Mouse (Mus musculus): ENCODE results near the gene Ccr7.

Ccr7 gene

DNA sequence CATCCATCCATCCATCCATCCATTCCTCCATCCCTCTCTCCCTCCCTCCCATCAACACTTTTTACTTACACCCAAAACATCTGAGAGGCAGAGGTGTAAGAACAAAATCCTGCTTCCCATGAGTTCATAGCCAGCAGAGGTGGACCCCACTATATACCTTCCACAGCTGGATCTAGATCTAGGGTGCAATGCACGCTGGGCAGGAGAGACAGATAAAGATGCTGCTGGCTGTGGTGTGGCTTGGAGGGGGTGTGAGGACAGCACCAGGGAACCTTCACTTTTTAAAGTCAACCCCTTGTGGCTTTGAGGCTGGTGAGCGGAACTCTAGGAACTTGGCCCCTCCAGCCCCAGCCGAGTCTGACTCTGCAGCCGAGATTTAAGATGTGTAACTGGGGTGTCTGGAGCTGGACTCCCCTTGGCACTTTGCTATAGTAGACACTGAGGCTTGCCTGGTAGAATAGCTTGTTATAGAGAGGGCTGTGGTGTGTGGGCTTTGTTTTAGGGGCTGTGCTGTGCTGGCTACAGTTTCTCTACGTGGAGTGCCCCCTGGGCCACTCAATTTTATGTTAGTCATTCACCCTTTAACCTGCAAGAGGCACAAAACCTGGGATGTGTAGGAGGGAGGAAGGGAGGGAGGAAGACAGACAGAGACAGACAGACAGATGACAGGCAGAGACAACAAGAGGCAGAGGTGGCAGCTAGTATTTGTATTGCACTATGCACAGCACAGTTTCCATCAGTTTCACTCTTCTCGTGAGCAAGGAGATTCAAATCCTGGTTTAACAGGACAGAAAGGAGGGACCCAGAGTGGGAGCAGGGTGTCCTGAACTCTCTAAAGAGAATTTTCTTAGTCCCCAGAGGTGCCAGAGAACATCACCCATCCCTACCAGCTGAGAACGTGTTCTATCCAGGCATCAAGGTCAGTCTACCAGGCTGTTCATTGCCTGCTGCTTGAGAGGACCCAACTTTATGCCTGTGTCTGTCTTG, 817 bp downstream of the Ccr7 start:
- no peak for DNase-seq

DNA sequence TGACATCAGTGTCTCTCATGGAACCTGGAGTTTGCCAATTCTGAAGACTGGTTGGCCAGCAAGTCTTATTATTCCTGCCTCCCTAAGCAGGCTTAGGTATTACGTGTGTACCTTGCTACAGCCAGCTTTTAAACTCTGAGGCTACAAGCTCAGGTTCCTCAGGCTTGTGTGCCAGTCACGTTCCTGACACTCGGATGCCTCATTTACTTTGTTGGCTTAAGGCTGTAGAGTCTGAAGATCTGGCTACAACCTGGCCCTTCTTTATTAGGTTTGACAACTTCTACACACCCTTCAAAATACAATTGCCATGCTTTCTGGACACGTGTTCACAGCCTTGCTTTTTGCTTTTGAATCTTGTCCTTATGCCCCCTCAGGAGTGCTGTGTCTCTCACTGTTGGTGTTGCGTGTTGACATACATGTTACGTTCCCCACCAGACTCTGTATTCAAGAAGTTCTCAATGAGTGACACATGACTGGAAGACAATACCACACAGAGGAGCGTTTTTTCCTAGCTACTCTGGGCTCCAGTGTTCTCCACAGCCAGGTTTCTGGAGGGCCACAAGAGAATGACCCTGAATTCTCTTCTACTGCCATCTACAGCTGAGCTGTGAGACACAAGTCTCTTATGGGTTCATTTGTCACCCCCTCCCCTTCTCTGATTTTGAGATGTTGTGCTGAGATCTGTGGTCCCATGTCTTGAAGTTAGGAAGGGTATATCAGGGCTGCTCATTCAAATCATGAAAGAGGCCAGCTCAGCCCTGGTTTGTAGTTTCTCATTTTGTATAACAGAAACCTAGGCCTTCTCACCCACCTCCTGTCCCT, 2.3 kb downstream of the Ccr7 start:
- DNase-seq: no peak

DNA sequence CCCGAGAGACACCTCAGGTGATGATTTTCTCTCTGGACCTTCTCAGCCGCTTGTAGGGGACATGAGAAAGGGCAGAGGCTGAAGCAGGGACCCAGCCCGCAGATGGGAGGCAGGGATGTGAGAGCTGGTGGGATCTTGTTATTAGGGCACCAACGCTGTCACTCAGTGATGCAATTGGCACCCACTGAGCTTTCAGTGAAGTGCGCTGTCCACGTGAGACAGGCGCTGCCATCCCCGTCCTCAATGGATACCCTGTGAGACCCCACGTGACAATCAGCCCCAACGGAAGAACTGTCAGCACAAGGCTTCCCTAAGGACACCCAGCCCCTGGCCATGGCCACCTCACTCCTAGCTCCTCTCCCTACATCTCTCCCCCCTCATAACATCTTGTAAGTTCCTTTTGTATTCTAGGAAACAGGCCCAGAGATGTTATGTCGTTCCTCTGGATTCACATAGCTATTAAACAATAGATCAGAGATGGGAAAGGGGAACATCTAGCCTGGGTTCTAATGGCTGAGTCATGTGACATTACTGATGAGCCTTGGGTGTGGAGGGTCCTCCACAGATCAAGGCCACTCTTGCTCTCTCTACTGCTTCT, 3.4 kb downstream of the Ccr7 start:
- no peak for DNase-seq

DNA sequence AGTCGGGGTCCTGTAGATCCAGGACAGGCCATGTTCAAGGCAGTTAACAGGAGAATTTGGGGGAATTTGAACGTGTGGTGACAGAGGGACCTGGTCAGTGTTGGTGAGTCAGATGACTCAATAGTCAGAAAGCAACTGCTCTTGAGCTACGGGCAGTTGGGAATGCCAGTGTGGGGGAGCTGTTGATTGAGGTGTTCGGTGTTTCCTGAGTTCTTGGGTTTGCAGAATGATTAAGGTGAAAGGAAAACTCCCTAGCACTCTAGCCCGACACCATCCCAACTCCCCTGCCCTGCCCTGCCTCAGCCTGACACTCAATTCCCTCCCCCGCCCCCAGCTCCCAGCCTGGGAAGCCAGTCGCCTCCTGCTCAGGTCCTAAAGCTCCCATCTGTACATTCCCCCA, 4.0 kb downstream of the Ccr7 start:
- no peak for DNase-seq

DNA sequence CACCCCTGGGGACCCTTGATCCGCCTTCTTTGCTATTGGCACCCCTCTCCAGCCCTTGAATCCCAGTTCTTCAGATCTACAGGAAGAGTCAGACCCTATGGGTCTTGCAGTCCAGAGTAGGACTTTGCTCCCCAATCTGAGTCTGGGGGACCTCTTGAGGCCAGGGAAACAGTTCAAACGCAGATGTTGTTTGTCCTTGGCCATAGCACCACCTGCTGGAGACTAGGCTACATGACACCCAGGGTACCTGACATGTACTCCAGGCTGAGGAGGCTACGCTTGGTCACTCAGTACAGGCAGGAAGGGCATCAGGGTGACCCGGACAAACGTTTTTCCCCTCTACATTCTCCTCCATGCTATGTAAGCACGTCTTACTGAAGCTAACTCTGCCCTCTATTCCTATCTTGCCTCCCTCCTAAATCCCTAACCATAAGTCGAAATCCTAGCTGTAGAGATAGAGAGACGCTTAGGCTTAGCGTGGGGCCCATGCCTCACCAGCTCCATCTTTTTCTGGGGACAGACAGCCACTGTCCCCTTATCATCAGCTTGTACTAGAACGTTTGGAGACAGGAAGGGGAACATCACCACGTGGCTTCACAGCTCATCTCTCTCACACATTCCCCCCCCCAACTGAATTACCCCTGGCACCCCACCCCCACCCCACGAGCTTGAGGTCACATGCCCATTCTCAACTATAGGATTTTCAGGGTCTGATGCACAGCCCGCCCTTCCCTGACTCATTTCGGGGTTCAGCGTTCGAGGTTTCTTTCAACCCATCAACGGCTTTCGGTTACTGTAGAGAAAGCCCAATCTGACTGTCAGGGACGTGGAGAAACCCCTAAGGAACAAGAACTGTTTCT, 4.7 kb downstream of the Ccr7 start:
- peak; percentile 80 for DNase-seq

DNA sequence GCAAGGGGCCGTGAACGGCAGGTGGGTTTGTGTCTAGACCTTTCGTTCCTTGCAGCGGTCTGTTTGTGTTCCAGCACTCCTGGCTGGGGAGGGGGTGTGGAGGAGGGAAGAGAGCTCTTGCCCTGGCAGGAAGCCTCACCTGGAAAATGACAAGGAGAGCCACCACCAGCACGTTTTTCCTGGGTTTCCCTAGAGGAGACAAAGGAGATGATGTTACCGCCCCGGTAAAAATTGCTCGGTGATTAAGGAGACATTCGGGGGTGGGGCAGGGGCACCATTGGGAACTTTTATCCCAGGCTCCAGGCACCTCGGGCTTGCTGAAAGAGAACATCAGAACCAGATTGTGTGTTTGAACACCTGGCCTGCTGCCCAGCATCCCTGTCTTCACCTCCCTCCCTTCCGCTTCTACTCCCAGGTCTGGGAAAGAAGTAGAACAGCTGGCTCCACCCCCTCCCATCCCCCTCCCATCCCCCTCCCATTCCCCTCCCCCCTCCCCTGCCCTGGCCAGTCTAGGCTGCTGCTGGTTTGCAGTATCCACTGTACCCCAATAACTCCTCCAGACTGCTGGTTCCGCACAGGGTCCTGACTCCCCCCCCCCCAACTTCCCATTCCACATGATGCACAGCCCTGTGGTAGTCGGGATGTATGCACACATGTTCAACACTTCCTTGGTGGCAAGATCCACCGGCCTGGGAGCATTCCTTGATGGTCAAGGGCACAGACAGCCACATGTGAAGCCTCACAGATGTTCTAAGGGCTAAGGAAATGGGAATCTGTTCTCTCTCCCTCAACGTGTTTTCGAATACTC, 5.8 kb downstream of the Ccr7 start:
- peak; percentile 63 for DNase-seq

DNA sequence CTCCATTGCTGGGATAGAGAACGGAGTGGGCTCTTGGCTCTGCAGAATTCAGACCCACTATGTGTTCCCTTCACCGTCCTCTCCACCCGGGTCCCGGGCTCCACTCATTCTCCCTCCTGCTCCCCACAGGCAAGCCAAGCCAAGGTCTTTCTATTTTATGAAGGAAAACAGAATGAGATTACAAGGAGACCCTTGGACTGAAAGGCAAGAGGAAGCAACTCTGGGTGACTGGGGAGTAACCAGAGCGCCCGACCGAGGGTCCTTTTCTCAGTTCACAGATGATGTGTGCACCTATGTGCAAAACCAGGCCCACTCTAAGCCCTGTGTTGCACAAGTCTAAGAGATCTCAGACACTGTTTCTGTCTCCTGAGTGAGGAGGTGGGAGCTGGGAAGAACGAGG, 6.5 kb downstream of the Ccr7 start:
- no peak for DNase-seq

DNA sequence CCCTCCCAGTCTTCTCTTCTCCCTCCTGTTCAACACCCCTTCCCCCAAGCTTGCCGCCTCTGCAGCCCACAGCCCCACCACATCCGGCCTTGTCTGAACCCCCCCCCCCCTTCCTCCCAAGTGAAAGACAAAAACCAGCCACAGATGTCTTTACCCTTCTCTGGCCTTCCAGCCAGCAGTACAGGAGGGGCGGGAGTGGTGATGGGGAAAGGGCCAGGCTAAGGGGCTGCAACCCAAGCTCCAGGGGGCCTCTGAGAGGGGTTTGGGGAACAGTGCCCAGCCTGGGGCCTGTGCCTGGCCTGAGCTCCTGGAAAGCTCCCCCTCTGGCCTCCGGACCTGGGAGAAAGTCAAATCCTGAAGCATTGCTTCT, 7.0 kb downstream of the Ccr7 start:
- DNase-seq: no peak

DNA sequence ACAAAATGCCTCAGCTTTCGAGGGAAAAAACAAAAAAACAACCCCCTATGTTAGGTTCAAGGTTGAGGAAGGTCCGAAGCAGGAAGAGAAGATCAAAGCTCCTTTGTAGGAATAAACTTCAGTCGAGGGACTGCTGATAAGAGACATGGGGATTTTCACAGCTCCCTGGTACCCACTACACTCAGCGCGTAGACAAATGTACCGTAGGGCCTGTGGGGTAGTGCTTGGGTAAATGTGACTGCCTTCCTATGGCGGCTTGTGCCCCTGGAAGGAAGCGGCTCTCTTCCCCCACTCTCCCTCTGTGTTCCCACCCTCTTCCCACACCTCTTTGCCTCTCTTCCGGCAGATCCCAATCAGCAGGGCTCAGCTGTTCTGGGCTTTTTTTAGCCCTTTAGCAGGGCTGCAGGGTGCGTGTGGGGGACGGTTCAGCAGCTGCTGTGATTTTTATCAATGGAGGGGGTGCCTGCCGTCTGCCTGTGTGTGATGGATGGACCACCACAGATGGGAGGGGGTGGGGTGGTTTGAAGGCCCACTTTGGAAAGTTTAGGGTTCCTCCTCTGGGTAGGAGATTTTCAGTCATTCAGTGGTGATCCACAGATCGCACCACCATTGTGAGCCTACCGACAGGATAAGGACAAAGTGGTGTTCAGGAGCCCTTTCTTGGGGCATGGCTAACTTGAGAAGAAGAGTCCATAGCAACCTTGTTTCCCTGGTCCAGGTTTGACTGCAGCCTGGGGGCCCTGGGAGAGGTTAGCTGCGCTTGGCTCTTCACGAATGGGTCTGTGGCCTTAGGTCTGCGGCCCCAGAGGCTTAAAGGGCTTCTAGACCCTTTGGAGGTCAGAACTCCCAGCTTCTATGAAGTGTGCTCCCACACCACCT, 7.6 kb downstream of the Ccr7 start:
- DNase-seq: peak; percentile 63

DNA sequence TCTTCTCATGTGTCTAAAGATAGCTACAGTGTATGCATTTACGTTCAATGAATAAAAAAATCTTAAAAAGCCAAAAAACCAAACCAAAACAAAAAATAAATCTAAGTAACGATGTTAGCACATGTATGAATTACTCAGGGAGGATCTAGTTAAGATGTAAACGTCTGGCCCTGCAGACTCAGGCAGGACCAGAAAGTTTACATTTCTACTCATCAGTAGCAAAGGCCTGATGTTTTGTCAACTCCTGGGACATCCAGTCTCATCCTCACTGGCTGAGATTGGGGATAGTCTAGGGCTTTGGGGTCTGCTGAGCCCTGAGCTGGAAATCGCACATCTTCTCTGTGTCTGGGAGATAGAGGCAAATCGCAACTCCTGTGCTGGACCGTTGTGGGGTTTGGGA, 8.3 kb downstream of the Ccr7 start:
- DNase-seq: no peak

DNA sequence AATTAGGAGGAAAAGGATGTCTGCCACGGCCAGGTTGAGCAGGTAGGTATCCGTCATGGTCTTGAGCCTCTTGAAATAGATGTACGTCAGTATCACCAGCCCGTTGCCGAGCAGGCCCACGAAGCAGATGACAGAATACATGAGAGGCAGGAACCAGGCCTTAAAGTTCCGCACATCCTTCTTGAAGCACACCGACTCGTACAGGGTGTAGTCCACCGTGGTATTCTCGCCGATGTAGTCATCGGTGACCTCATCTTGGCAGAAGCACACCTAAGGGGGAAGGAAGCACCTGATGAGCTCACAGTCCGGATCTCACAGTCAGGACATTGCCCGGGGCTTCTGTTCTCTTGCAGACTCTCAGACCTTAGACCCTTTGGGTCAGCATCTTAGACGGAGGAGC, 9.1 kb downstream of the Ccr7 start:
- no peak for DNase-seq

DNA sequence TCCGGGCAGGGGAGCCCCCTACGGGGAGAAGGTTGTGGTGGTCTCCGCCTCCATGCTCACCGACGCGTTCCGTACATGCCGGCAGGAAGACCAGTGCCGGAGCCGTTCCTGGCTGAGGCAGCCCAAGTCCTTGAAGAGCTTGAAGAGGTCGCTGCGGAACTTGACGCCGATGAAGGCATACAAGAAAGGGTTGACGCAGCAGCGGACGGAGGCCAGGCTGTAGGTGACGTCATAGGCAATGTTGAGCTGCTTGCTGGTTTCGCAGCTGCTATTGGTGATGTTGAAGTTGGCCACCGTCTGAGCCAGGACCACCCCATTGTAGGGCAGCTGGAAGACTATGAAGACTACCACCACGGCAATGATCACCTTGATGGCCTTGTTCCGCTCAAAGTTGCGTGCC, 9.9 kb downstream of the Ccr7 start:
- DNase-seq: no peak

DNA sequence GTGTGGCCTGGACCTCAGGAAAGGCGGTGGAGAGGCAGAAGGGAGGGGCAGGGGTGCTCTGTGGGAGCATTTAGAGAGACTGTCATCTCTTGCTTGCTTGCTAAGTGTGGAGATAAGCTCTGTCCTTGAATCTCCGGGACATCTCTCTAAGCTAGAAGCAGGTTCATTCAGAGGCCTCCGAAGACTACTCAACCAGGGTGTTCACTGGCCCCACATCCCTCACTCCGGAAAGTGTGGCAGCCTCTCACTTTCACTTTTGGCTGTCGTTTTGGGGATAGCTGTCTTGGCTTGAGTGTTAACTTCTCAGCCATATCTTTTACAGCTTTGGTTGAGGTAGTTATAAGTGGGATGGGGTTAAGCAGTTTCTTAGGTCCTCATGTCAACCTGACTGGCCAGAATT, 10.4 kb downstream of the Ccr7 start:
- DNase-seq: no peak

DNA sequence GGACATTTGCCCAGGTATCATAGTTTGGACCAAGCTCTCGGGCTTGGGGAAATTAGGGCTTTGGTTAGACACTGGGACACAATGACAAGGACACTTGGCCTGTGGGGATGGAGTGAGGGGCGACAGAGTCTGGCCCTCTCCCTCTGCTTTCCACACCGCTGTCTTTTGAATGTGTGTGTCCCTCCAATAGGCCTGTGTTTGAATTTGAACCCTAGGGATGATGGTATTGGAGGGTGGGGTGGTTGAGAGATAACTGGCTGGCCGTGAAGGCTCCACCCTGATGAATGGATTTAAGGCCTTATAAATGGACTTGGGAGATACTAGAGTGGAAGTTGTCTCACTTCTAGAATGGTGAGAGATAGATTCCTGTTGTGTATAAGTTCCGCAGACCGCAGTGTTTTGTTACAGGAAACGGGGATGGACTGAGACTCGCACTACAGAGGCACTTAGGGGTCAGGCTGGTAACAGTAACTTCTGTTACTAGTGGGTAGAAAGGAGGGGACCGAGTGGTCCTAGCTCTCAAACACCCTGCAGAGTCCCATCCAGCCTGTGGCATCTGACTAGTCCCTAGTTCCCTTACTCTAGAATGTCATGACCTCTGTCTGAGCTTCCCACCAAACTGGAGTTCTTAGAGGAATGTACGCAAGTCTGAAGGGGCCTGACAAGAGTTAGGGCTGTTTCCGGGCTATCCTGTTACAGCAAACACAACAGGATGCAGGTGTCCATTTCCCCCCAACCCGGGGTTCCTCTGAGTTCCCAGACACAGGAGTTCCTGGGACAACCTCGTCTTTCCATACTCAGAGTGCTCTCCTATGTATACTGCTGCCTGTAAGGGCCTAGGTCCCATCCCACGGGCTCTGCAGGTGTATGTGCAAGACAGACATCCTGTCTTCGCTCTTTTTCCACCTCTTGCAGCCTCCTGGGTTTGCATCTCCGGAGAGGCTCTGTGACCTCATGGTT, 11.5 kb downstream of the Ccr7 start:
- no peak for DNase-seq

DNA sequence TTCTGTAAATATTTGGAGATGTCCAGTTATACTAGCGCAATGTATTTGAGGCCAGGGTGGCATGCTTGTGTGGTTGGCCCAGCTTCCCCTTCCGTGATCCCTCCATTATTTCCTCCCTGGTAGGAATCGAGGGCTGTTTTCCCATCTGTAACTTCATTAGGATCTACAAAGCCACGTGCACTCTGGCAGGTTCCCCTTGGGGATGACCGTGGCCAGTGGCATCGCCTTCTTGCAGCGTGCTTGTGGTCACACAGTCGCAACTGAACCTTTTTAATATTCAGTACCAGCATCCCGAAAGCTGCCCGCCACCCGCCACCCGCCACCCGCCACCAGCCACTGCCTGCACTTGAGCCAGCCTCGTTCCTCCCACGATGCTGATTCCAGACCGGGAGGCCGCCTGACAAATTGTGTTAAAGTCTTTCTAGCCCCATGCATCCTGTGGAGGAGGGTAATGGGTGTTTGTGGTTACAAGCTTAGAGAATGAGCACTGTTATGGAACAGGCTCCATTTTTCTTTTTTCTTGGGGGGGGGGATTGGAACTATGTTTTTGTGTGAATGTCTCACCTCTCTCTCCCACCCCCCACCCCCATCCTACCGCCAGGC, 12.3 kb downstream of the Ccr7 start:
- no peak for DNase-seq

DNA sequence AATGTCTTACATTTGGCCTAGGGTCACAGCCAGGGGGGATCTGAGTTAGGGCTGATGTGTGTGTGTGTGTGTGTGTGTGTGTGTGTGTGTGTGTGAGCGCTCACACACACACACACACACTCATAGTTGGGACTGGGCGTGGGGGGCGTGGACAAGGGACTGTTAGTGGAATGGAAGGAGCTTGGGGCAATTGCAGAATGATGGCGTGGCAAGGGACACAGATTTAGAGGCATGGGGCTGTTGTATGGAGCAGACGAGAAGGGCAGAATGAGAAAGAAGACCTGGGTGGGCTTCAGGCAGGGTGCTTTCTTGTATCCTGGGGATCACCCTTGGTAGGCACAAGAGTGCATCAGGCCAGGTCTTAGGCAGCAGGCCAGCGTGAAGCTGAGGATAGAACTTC, 12.8 kb downstream of the Ccr7 start:
- DNase-seq: no peak

DNA sequence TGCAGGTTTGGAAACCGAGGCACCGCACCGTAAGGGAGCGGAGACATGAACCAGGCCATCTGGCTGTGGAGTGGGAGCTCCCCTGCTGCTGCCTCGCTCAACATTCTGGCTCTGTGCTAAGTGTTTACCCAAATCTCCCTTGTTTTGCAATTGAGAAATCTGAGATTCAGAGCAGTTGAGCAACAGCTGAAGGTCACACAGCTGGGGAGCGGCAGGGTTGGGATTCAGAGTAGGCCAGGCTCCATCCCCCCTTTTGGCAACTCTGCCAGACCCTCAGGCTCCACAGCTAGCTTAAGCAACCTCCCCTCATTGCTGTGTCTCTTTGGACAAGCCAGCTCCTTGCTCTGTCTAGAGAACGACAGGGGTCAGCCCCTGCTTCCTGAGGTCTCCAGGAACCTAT, 13.3 kb downstream of the Ccr7 start:
- no peak for DNase-seq

DNA sequence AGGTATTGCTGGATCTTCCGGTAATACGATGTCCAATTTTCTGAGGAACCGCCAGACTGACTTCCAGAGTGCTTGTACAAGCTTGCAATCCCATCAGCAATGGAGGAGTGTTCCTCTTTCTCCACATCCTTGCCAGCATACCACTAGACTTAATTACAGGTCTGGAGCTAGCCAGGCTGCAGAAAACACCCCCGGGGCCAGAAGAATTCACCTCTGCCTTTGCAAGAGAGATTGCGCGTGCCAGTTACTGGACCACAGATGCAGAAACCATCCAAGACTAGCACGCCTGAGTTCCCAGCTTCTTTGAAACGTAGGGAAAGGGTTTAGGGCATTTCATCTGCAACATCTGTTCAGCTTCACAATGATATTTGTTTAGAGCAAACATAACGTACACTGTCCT, 15.9 kb downstream of the Ccr7 start:
- DNase-seq: no peak

DNA sequence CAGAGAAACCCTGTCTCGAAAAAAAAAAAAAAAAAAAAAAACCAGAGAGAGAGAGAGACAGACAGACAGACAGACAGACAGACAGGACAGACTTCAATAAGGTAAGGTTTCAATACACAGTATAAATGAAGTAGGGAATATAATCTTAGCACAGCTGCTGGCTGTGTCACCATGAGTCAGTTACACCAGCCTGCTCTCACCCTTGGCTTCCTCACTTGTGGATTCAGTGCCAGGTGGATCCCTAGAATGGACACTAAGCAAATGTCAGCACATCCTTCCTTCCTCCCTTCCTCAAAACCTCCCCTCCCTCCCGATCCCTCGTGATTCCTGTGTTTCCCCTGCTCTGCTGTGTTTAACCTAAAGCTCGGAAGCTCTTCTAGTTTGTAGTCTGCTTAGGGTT, 17.5 kb downstream of the Ccr7 start:
- DNase-seq: no peak

Data from right cerebral cortex, postnatal 14 days (tissue).